Comparison of ENCODE assay signal across 7 mouse cellular contexts in the genomic region with DNA sequence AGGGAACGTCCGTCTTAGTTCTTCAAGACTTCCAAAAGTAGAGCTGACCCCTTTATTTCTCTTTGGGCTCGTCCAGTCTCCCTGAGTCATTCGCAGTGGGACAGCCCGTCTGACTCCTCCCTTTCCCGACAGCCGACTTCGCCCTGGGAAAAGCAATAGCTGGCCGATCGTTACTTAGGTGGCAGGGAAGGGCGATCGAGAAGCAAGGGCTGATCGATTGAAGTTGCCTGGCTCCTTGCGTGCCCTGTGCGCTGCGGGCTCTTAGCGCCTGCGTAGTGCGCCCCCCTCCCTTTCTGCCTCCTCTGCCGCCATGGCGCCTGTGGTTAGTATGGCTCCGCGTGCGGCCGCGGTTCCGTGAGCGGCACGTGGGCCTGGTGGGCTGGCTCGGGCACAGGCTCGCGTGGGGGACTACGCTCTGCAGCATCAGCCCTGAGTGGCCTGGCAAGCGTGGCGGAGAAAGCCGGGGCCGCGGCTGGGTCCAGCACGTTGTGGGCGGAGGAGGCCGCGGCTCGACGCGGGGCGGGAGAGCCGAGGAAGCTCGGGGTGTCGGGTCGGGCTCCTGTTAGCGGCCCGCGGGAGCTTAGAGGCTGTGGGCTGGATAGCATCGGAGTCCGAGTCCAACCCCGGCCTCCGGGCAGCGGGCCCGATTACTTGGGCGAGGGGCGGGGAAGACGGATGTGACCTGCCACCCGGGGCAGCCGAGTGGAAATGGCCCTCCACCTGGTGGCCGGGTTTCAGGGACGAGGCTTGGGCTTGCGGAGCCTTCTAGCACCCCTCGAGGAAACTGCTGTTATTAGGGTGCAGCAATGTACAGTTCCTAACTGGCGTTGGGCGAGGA. TPM values are rescaled to one million over a fixed set of nuclear protein-coding genes. Genes with fewer than 3 reads are reported as not detected.
A peak's percentile ranks its signal among the peaks of the same experiment; 100 is the strongest.
DNase-seq lines count a peak whose midpoint lies in the region; ATAC-seq lines count a peak whose summit lies in the region.

Gene Rpl22 (plus strand): TSS at position 169 of the 838 bp plus-strand sequence.

- peak; percentile 98 for ATAC-seq in intestine, embryonic 15.5 days

- peak within 1 kb of the TSS; percentile 69 for H3K4me2 ChIP-seq in intestine, embryonic 15.5 days (replicated peaks)

- H3K4me1 ChIP-seq in intestine, embryonic 15.5 days (replicated peaks): peaks cover 14% of the 10 kb centered on the region
- peaks cover 26% of the 10 kb centered on the region for H3K4me1 ChIP-seq in midbrain, embryonic 10.5 days

- under 1% methylated on average over 70 of the region's 70 CpGs for WGBS in intestine, embryonic 15.5 days
- WGBS in midbrain, embryonic 10.5 days: under 1% methylated on average over 70 of the region's 70 CpGs

- peak within 1 kb of the TSS; percentile 98 for H3K9ac ChIP-seq in intestine, embryonic 15.5 days

- DNase-seq in adrenal gland, adult 2 months: peak; percentile 96
- peak; percentile 92 for DNase-seq in embryo, embryonic 11.5 days (ENCODE audit: low read depth, low spot score)
- DNase-seq in gastrocnemius, postnatal 36 days: peak; percentile 84 to 90
- DNase-seq in left cerebral cortex, postnatal 25 days (ENCODE audit: low spot score in 2 of 2): peak; percentile 94 to 98
- peak; percentile 95 for DNase-seq in midbrain, embryonic 10.5 days (ENCODE audit: low spot score)
- DNase-seq in right cerebral cortex, postnatal 4 days: peak; percentile 85

- intact Hi-C loops in gastrocnemius, postnatal 36 days (cut with DNase I): no loop called here
- intact Hi-C loops in left cerebral cortex, postnatal 25 days (cut with DNase I): no loop called here

- H3K27ac ChIP-seq in intestine, embryonic 15.5 days: peak within 1 kb of the TSS; percentile 75
- peak within 1 kb of the TSS; percentile 97 for H3K27ac ChIP-seq in midbrain, embryonic 10.5 days (replicated peaks)

- peak within 1 kb of the TSS; percentile 100 for H3K4me3 ChIP-seq in intestine, embryonic 15.5 days (replicated peaks)
- peak within 1 kb of the TSS; percentile 100 for H3K4me3 ChIP-seq in midbrain, embryonic 10.5 days

- H3K9me3 ChIP-seq in intestine, embryonic 15.5 days: no peaks in the 10 kb centered on the region
- no peaks in the 10 kb centered on the region for H3K9me3 ChIP-seq in midbrain, embryonic 10.5 days (replicated peaks)

- no peaks in the 10 kb centered on the region for H3K27me3 ChIP-seq in intestine, embryonic 15.5 days (replicated peaks)
- H3K27me3 ChIP-seq in midbrain, embryonic 10.5 days (ENCODE audit: low read depth, poor library complexity, severe bottlenecking): peaks cover 9% of the 10 kb centered on the region; the same call in 1 of the 2 replicates

- H3K36me3 ChIP-seq in intestine, embryonic 15.5 days: peaks cover 22% of the 10 kb centered on the region
- H3K36me3 ChIP-seq in midbrain, embryonic 10.5 days: peaks cover 36% of the 10 kb centered on the region

RNA-seq across cellular contexts. Expression of gene Rpl22, which starts in this region (rescaled TPM):
- total RNA-seq in adrenal gland, adult 2 months (2021): 100 to 1,000 TPM; 401 to 498 TPM
- 12.3 and 12.5 TPM in 2 replicates for polyA plus RNA-seq in adrenal gland, adult 2 months (2012; rRNA removed)
- total RNA-seq in gastrocnemius, postnatal 36 days (2021): 100 to 1,000 TPM; 165 to 223 TPM
- 371 and 424 TPM in 2 replicates for polyA plus RNA-seq in intestine, embryonic 15.5 days (2015; fragmentation: Nextera tagmentation; extraction: Ambion mirVana)
- total RNA-seq in left cerebral cortex, postnatal 25 days (2021): 100 to 1,000 TPM; 160 TPM
- 282 and 358 TPM in 2 replicates for polyA plus RNA-seq in midbrain, embryonic 10.5 days (2016; fragmentation: Nextera tagmentation; extraction: Ambion mirVana)

Comparison
In these comparisons a context has a peak if more than half of its experiments do, and no peak if none do; other contexts are left out.
1. Peak in every context shown above with its lines: DNase-seq, ATAC-seq, H3K4me3 ChIP-seq and H3K27ac ChIP-seq.
2. RNA of gene Rpl22 (polyA plus RNA-seq): 371 to 424 TPM in intestine, embryonic 15.5 days and 282 to 358 TPM in midbrain, embryonic 10.5 days; 12.3 to 12.5 TPM in adrenal gland, adult 2 months; every median in the first group is over 10 times any median in the second.